Mouse (Mus musculus) spleen, postnatal 36 days (tissue): ENCODE data around the gene Plekho2.

Experiments
- DNase-seq, 2 experiments: peaks; one replicate each; pipeline ENCODE4 v3.0.0; 2022; ENCODE audit warnings: low spot score in 2 of 2, mixed read lengths in 1 of 2

Gene Plekho2

DNA sequence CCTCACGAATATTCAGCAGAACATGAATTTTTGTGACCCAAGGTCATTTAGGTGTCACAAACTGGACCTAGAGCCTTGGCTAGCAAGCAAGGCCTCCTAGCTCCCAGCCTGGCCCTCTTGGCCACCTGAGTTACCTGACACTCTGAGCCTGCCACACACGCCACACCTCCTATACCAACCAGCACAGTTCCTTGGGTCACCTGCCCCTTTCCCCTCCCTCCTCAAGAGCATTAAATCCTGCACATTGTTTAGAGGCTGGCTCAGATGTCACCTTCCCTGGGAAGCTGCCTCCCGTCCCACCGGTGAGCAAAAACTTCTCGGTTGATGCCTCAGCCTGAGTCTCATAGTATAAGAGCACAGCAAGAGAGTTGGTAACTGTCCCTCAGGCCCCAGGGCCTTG is 48.6 kb downstream of the Plekho2 start:
- no peak for DNase-seq

GRCm38 (mm10) chr9:65529659-65530058 is 50.2 kb downstream of the Plekho2 start:
- peak; percentile 50 to 67 for DNase-seq

- peak; percentile 59 to 69 for DNase-seq
Observed at GRCm38 (mm10) chr9:65528417-65529038, 51.3 kb downstream of the Plekho2 start.

- no peak for DNase-seq
Observed at GRCm38 (mm10) chr9:65525445-65526195, 54.2 kb downstream of the Plekho2 start.

- DNase-seq: peak; percentile 77 to 84
Observed at GRCm38 (mm10) chr9:65523611-65524364, 56.1 kb downstream of the Plekho2 start.

- no peak for DNase-seq
Observed at GRCm38 (mm10) chr9:65520505-65520876, 59.3 kb downstream of the Plekho2 start.

GRCm38 (mm10) chr9:65519807-65520504 is 59.9 kb downstream of the Plekho2 start, which contains the start of gene Ankdd1a:
Gene Ankdd1a (minus strand): TSS chr9:65520193.
- no peak for DNase-seq

DNA sequence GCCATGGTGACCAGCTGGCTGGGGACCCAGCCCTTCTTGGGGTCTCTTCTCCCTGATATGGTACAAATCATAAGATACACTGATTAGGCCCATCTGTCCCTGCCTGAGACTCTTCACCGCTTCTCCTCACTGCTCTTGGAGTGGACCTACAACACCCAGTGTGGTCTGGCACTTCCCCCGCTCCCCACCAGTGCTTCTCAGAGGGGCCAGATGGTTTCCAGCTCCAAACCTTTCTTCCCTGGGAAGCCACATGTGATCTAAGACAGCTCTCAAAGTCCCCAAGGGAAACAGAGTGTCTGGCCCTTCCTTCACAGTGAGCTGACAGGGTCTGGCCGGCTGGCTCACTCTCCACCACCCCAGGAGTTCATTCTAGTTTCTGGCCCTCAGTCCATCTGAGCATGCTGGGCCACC is 65.0 kb downstream of the Plekho2 start:
- DNase-seq: no peak

DNA sequence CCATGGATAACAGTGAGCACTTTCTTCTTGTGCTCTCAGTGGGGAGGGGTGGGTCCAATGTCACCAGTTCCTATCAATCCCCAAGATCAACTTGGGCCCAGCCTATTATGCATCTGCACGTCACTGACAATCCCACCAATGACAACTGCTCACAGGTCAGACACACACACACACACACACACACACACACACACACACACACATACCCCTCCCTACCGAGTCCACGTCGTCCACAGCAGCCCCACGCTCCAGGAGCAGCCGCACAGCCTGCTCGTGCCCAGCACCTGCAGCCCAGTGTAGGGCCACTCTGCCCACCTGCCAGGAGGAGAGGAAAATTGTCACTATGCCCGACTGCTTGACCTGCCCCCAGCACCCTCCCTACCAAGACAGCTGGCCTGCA is 65.4 kb downstream of the Plekho2 start:
- DNase-seq: no peak

DNA sequence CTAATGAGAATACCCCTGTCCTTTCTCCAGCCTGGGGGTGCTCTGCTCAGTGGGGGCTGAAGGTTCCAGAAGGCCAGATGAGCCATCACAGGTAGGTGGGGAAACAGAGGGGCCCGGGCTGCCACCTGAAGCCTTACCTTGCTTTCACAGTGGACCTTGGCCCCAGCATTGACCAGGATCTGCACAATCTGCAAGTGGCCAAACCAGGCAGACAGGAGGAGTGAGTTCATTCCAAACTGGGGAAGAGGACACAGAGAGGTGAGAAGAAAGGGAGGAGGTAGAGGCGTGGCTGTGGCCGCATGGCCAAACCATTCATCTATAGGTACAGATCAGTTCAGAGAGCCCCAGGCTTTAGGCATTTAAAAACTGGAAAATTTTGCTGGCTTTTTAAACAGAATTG is 67.3 kb downstream of the Plekho2 start:
- DNase-seq: no peak

GRCm38 (mm10) chr9:65508449-65508848 is 71.4 kb downstream of the Plekho2 start:
- DNase-seq: no peak

DNA sequence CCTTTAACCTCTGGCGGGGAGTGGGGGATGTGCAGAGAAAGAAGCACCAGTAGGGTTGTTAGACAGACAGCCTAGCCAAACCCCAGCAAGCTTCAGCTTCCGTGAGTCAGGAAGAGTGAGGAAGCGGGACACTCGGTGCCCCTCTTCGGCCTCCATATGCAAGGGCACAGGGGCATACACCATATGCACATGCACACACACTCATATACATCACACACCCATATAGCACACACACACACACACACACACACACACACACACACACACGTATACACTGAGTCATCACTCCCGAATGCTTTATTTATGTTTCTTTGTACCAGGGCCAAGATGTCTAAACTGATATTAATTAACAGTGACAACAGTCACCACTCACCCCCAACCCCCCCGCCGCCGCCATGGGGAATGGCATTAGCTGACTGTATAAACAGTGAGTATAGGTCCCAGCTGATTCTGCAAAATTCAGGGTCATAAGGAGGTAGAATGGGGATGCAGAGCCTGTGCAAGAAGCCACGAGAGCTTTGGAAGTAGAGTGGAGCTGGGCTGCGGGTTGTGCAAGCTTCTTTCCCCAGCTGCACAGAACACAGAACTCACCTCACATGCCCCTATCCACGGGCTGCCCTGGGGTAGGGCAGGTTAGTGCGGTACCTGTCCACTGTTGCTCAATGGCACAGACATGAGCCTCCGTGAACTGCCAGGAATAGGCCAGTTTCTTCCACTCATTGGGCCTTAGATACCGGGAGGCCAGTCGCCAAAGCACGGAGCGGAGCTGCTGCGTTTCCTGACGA is 76.9 kb downstream of the Plekho2 start:
- DNase-seq: no peak
